Mouse (Mus musculus) gastrocnemius, postnatal 14 days (tissue): ENCODE results near the gene Nipa1. TPM values are rescaled to one million over a fixed set of nuclear protein-coding genes. Genes with fewer than 3 reads are reported as not detected.
"Not testable (repeated sequence)": the region's sequence is repeated elsewhere in the genome, so short reads cannot be mapped to it uniquely, and the experiment has no call there.

Source experiments
- DNase-seq: peaks from one replicate; pipeline ENCODE4 v3.0.0; 2021; ENCODE audit warnings: mixed read lengths
- intact Hi-C: fragments of 180-260 bp; cut with DNase I; formaldehyde crosslinking; loops from one replicate; pipeline ENCODE4 v1.15.1; 2025; ENCODE audit warnings: low total_unique reads
- long read RNA-seq, 2 experiments: library from polyadenylated mRNA; stranded (forward); transcript quantifications; one replicate each; pipeline ENCODE4 v2.0.0; 2021
- total RNA-seq, 2 experiments: library from RNA; stranded (reverse); gene quantifications; 2 replicates each; pipeline ENCODE4 v1.2.3; 2021

The Nipa1 gene
- 1 to 10 TPM; 2.4 to 3.2 TPM for total RNA-seq
- long read RNA-seq, experiment 1, partial matches to known transcripts, result 0 of 3 reads
- long read RNA-seq, experiment 1, other reads (novel, unspliced or antisense), result 1 of 3 reads
- long read RNA-seq, experiment 2, transcript Nipa1-201 (5 exons, 3,183 nt), result major isoform, 9 of 9 reads
- long read RNA-seq, experiment 2, partial matches to known transcripts, result 0 of 9 reads
- long read RNA-seq, experiment 2, other reads (novel, unspliced or antisense), result 0 of 9 reads

- intact Hi-C loops, result no loop called here
- DNase-seq, result no peak
Measured at GRCm38 (mm10) chr7:56019930-56020253, at the start of gene Nipa1. Gene Nipa1, minus strand, starts transcription at chr7:56019954.

- no peak for DNase-seq
- intact Hi-C loops, result no loop called here
Measured at GRCm38 (mm10) chr7:56066634-56067033, 46.9 kb upstream of the Nipa1 start.

GRCm38 (mm10) chr7:56066136-56066535, 46.4 kb upstream of the Nipa1 start:
- intact Hi-C loops, result no loop called here
- DNase-seq, result no peak

DNA sequence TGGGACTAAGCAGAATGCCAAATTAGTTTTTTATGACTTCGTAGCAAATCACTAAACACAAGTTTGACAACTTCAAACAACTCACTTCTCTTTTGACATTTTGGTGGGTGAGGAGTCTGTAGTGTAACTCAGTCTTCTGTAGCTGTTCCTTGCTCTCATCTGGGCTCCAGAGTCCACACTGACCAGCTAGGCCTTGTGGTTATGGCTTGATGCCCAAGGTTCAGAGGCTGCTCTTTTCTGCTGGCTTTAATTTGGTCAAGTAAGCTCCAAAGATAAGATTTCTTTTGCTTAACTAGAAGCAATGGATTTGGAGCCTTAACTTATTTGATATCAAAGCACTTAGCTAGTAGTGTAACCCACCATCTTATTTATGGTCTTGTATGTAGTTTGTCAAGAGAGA, 45.1 kb upstream of the Nipa1 start:
- intact Hi-C loops, result no loop called here
- no peak for DNase-seq

DNA sequence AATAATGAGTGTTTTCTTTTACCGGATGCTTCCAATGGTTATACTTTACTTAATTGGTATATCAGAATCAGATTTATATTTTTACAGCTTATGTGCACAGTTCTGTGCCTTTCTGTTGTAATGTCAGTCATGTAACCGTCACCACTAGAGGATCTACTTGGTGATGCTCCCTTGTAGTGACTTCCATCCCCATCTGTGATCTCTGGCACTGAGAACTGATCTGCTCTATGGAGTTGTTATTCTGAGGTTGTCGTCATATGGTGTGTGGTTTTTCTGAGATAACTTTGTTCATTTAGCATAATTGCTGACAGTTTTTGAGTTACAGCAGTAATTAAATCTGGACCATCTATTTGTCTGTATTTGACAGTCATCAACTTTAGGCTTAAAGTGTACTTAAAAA, 35.6 kb upstream of the Nipa1 start:
- intact Hi-C loops, result no loop called here
- no peak for DNase-seq

DNA sequence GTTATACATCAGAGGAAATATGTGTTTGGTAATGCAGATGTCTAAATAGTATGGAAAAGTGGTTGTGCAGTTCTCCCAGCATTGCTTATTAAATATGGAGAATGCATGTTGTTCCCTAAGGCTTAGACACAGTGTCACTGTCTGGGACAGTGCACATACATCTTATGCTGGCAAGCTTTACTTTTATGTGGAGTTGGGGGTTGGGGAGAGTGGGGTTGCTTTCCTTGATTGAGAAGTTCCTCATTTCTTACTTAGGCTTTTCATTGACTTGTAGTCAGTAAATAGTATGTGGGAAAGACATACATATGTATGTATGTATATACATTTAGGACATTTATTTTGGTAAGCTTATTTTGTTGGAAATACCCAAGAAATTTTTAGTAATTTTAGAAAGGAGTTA, 33.2 kb upstream of the Nipa1 start:
- DNase-seq, result no peak
- intact Hi-C loops, result no loop called here

- intact Hi-C loops, result no loop called here
- peak; percentile 7 for DNase-seq
Measured at GRCm38 (mm10) chr7:56050487-56050911, 30.7 kb upstream of the Nipa1 start.

DNA sequence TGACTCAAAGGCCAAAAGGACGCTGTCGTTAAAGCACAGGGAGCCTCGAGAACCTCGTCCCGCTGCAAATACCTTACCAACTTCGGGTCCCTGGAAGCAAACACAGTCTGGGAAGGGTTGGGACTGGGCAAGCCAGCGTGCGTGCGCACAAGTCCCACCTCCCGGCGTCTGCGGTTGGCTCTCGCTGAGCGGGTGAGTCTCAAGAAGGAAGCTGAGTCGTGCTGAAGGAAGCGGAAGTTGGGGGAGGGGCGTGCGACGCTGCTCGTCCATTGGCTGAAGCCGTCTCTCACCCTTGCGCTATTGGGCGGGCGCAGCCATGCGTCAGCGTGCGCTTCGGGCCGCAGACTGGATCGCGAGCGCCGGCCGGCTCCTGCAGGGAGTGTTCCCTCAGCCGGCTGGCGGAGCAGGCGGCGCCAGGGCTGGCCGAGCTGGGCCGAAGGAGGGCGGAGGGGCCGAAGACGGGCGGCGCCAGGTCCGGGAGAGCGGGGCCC, 30.1 kb upstream of the Nipa1 start, which contains the start of gene Herc2:
Herc2 (plus strand) TSS at position 366 of the 491 bp plus-strand sequence.
- DNase-seq, result peak; percentile 99
- intact Hi-C loops, result no loop called here

DNA sequence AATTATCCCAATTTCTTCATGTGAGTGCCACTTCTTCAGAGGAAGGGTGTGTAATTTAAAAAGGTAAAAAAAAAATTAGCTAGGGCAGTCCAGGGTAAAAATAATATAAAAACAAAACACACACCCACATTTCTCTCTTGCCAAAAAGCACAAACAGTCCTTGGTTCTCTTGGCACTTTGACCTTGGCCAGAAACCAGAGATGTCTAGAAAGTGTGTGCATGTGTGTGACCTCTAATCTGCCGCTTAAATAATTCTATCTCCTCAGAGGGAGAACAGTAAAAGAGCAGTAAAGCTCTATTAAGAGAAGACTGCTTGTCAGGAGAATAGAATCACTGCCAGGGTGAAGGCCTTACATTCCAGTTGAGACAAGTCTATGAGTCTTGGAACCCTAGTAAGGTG, 27.4 kb upstream of the Nipa1 start:
- DNase-seq, result no peak
- intact Hi-C loops, result no loop called here

- DNase-seq, result no peak
- intact Hi-C loops, result loop anchor here (5.0 kb wide), 1 partner anchor 57 kb away; no protein-coding TSS in a partner anchor
Measured at GRCm38 (mm10) chr7:56044267-56044629, 24.5 kb upstream of the Nipa1 start.

DNA sequence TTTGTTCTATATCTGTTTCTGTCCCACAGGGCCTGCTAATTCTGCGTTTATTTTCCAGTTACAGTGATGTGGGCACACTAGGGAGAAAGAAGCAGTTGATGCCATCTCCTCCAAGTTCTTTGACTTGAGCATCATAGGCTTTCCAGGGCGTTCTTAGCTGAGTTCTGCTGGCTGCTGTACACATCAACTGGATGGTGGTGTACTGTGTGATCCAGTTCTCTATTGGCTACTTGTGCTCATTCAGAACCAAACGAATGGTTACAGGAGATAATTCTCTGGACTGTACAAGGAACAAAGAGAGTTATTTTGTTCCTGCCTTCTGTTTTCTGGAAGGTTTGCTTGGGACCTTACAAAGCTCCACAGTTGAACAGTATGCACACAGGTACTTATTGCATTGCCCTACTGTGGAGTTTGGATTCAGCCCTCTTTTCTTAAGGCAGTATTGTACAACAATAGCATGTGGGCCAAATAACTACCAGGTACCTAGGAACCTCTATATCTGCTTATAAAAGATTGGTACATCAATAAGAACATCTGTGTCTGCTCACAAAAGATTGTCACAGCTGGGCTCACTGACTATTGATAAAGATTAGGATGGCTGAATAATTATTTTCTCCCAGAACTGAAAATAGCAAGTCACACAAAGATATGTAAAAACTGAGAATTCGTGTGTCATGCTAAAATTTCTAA, 24.0 kb upstream of the Nipa1 start:
- DNase-seq, result no peak
- intact Hi-C loops, result loop anchor here (5.0 kb wide), 1 partner anchor 56 kb away; no protein-coding TSS in a partner anchor

GRCm38 (mm10) chr7:56042353-56042752, 22.6 kb upstream of the Nipa1 start:
- DNase-seq, result peak; percentile 67
- intact Hi-C loops, result loop anchor here (5.0 kb wide), 1 partner anchor 55 kb away; no protein-coding TSS in a partner anchor

GRCm38 (mm10) chr7:56023586-56023985, 3.8 kb upstream of the Nipa1 start:
- intact Hi-C loops, result no loop called here
- DNase-seq, result no peak

- DNase-seq, result peak; percentile 68
- intact Hi-C loops, result no loop called here
Measured at GRCm38 (mm10) chr7:56018972-56019929, 503 bp downstream of the Nipa1 start.

GRCm38 (mm10) chr7:56018446-56018971, 1.2 kb downstream of the Nipa1 start:
- intact Hi-C loops, result no loop called here
- no peak for DNase-seq

GRCm38 (mm10) chr7:56017761-56018160, 2.0 kb downstream of the Nipa1 start:
- intact Hi-C loops, result no loop called here
- no peak for DNase-seq

- intact Hi-C loops, result no loop called here
- DNase-seq, result no peak
Measured at GRCm38 (mm10) chr7:56015837-56016236, 3.9 kb downstream of the Nipa1 start.

- no peak for DNase-seq
- intact Hi-C loops, result no loop called here
Measured at GRCm38 (mm10) chr7:56015172-56015571, 4.6 kb downstream of the Nipa1 start.

DNA sequence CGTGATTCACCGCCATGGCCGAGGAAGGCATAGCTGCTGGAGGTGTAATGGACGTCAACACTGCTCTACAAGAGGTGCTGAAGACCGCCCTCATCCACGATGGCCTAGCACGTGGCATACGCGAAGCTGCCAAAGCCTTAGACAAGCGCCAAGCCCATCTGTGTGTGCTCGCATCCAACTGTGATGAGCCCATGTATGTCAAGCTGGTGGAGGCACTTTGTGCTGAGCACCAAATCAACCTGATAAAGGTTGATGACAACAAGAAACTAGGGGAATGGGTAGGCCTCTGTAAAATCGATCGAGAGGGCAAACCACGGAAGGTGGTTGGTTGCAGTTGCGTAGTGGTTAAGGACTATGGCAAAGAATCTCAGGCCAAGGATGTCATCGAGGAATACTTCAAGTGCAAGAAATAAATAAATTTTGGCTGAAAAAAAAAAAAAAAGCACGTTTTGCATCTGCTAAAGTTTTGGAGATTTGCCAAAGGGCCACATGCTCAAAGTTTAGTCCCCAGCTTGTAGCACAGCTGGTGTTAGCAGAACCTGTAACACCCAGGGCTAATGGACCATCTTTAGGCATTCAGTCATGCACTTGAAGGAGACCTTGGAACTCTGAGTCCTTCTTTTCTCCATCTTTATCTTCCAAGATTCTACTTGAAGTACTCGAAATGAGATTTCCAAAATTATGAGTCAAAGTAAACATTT, 5.6 kb downstream of the Nipa1 start:
- intact Hi-C loops, DNase-seq: not testable (repeated sequence)
